Comparison of ENCODE assay signal across 12 mouse cellular contexts in genomic region chr2:35231871-35232270, GRCm38 (mm10). TPM values are rescaled to one million over a fixed set of nuclear protein-coding genes. Genes with fewer than 3 reads are reported as not detected.
DNase-seq lines count a peak whose midpoint lies in the region; ATAC-seq and TF ChIP-seq lines count a peak whose summit lies in the region.
"Had no signal": no experiment of that assay in that cellular context is flagged by ENCODE, and none has a peak within 500 bp of the region (broad histone marks: within the 10 kb centered on the region; RNA-seq: fewer than 3 reads in every experiment).

No protein-coding gene starts in this region.

- no peaks in the 10 kb centered on the region for H3K36me3 ChIP-seq in CH12.LX (replicated peaks in 1 of 2; ENCODE audit: control insufficient read depth in 1 of 2, insufficient read depth in 1 of 2, low read length in 1 of 2)
- no peaks in the 10 kb centered on the region for H3K36me3 ChIP-seq in heart, postnatal 0 days (replicated peaks; ENCODE audit: control insufficient read depth, insufficient read depth, low read length)
- H3K36me3 ChIP-seq: forebrain, embryonic 12.5 days had no signal

- H3K4me2 ChIP-seq in CH12.LX (ENCODE audit: insufficient read depth, low read depth, poor library complexity, severe bottlenecking) = peak overlapping the region; percentile 90; the same call in 1 of the 2 replicates
- no peak overlapping the region for H3K4me2 ChIP-seq in heart, postnatal 0 days (ENCODE audit: low read depth, low read length)
- H3K4me2 ChIP-seq: forebrain, embryonic 12.5 days had no signal

- TF ChIP-seq CTCF in CH12.LX (conservative IDR thresholded peaks at IDR 0.05 in 1 of 2, IDR thresholded peaks at IDR 0.05 in 1 of 2; ENCODE audit: low read depth in 2 of 2, low read length in 2 of 2) = no peak
- no peak for TF ChIP-seq CTCF in heart, postnatal 0 days (IDR thresholded peaks at IDR 0.05; ENCODE audit: low read depth)

- in situ Hi-C loops in CH12.LX (cut with MboI; ENCODE audit: low pct_ligation_motif_present, low pct_unique_long_range_greater_than_20kb, low sequenced_read_pairs) = no loop called here

- TF ChIP-seq EP300 in CH12.LX (IDR thresholded peaks at IDR 0.05; ENCODE audit: low read length) = no peak
- no peak for TF ChIP-seq EP300 in heart, postnatal 0 days (IDR thresholded peaks at IDR 0.05; ENCODE audit: low read depth)

- no peak for TF ChIP-seq POLR2A in CH12.LX (IDR thresholded peaks at IDR 0.05; ENCODE audit: low read depth, low read length)

- H3K9me3 ChIP-seq in CH12.LX (replicated peaks; ENCODE audit: low read length) = no peaks in the 10 kb centered on the region
- H3K9me3 ChIP-seq in heart, postnatal 0 days (replicated peaks; ENCODE audit: control insufficient read depth, low read length) = no peaks in the 10 kb centered on the region
- H3K9me3 ChIP-seq: forebrain, embryonic 12.5 days had no signal

- dilution Hi-C loops in CH12.LX (cut with MboI; ENCODE audit: extremely low pct_ligation_motif_present, extremely low pct_unique_long_range_greater_than_20kb, low sequenced_read_pairs) = no loop called here

- no peak overlapping the region for H3K9ac ChIP-seq in CH12.LX (ENCODE audit: insufficient read depth, low read depth)
- no peak overlapping the region for H3K9ac ChIP-seq in heart, postnatal 0 days (replicated peaks; ENCODE audit: low read depth, low read length)
- H3K9ac ChIP-seq: forebrain, embryonic 12.5 days had no signal

- DNase-seq in gastrocnemius, postnatal 10 days = peak; percentile 34
- DNase-seq in gastrocnemius, adult 8-10 months (ENCODE audit: low spot score in 2 of 2) = no peak
- DNase-seq in CH12.LX (ENCODE audit: extremely low read depth) = no peak
- peak; percentile 20 for DNase-seq in heart, postnatal 0 days (ENCODE audit: low spot score)
- DNase-seq in lung, adult 18-20 months = peak; percentile 64 to 78
- no peak for DNase-seq in cerebellum, adult 9-10 months
- DNase-seq in layer of hippocampus, postnatal 10 days (ENCODE audit: low spot score in 2 of 2) = no peak
- no peak for DNase-seq in cerebellum, postnatal 4 days (ENCODE audit: low spot score in 2 of 2)
- DNase-seq: liver; right cerebral cortex, postnatal 14 days; thymus, adult 2 months had no signal

- WGBS in heart, postnatal 0 days = 14% methylated on average over 2 of the region's 2 CpGs

- no peak overlapping the region for H3K4me3 ChIP-seq in CH12.LX (replicated peaks in 1 of 3; ENCODE audit: low read depth in 2 of 3, low read length in 2 of 3, poor library complexity in 1 of 3)
- no peak overlapping the region for H3K4me3 ChIP-seq in heart, postnatal 0 days (ENCODE audit: low read depth, low read length)
- H3K4me3 ChIP-seq: forebrain, embryonic 12.5 days had no signal

- H3K4me1 ChIP-seq in CH12.LX (ENCODE audit: control insufficient read depth in 1 of 2, insufficient read depth in 2 of 2) = peaks cover 17 to 51% of the 10 kb centered on the region in 2 experiments
- H3K4me1 ChIP-seq in heart, postnatal 0 days (ENCODE audit: control insufficient read depth, insufficient read depth) = peaks cover 21% of the 10 kb centered on the region

- ATAC-seq in heart, postnatal 0 days (ENCODE audit: insufficient read depth, low read depth) = no peak

- no peaks in the 10 kb centered on the region for H3K79me2 ChIP-seq in CH12.LX (replicated peaks; ENCODE audit: control insufficient read depth, extremely low read depth, insufficient read depth, poor library complexity, severe bottlenecking)

- no peaks in the 10 kb centered on the region for H3K27me3 ChIP-seq in CH12.LX (replicated peaks)
- H3K27me3 ChIP-seq in heart, postnatal 0 days (ENCODE audit: control insufficient read depth, insufficient read depth, low read length) = no peaks in the 10 kb centered on the region
- H3K27me3 ChIP-seq: forebrain, embryonic 12.5 days had no signal

- TF ChIP-seq RAD21 in CH12.LX (IDR thresholded peaks at IDR 0.05; ENCODE audit: low read depth, low read length) = no peak

- no peak overlapping the region for H3K27ac ChIP-seq in CH12.LX (ENCODE audit: insufficient read depth, low read depth)
- H3K27ac ChIP-seq in heart, postnatal 0 days (ENCODE audit: low read depth) = no peak overlapping the region
- H3K27ac ChIP-seq: forebrain, embryonic 12.5 days had no signal

TF ChIP-seq in CH12.LX, 34 proteins besides CTCF, POLR2A, EP300 and RAD21:
- TF ChIP-seq NRF1 (IDR thresholded peaks at IDR 0.05; ENCODE audit: low read depth, low read length) (no peak), UBTF (IDR thresholded peaks at IDR 0.05; ENCODE audit: low read depth, low read length) (no peak), BHLHE40 (IDR thresholded peaks at IDR 0.05; ENCODE audit: low read depth, low read length) (no peak), TBP (conservative IDR thresholded peaks at IDR 0.05; ENCODE audit: low read depth, low read length) (no peak), ZMIZ1 (IDR thresholded peaks at IDR 0.05; ENCODE audit: low read depth, low read length) (no peak), JUND (conservative IDR thresholded peaks at IDR 0.05; ENCODE audit: low read depth, low read length) (no peak), TCF12 (IDR thresholded peaks at IDR 0.05; ENCODE audit: low read depth, low read length) (no peak), RCOR1 (conservative IDR thresholded peaks at IDR 0.05; ENCODE audit: low read depth, low read length) (no peak), GABPA (IDR thresholded peaks at IDR 0.05; ENCODE audit: insufficient replicate concordance, low read depth, low read length) (no peak), JUN (IDR thresholded peaks at IDR 0.05; ENCODE audit: insufficient read depth, low read depth, low read length) (no peak), SIN3A (IDR thresholded peaks at IDR 0.05; ENCODE audit: low read length) (no peak), MXI1 (IDR thresholded peaks at IDR 0.05; ENCODE audit: low read depth, low read length) (no peak), E2F4 (IDR thresholded peaks at IDR 0.05; ENCODE audit: insufficient replicate concordance, low read depth, low read length) (no peak), POLR2AphosphoS2 (IDR thresholded peaks at IDR 0.05; ENCODE audit: low read depth, low read length) (no peak), KAT2A (IDR thresholded peaks at IDR 0.05; ENCODE audit: insufficient replicate concordance, low read length) (no peak), HCFC1 (IDR thresholded peaks at IDR 0.05; ENCODE audit: low read depth, low read length) (no peak), USF1 (IDR thresholded peaks at IDR 0.05; ENCODE audit: low read depth, low read length) (no peak), SMC3 (IDR thresholded peaks at IDR 0.05; ENCODE audit: low read depth, low read length) (no peak)

RNA-seq across cellular contexts. Expression of gene Gsn, which starts 24.3 kb away (rescaled TPM):
- total RNA-seq in gastrocnemius, postnatal 10 days (2021) = 100 to 1,000 TPM; 209 to 218 TPM
- total RNA-seq in gastrocnemius, adult 8-10 months (2022) = 100 to 1,000 TPM; 276 to 604 (median 428) TPM
- total RNA-seq in CH12.LX (2012; rRNA removed) (41.0 and 54.2 TPM in 2 replicates), CH12.LX (2014; rRNA removed) (37.5 and 42.9 TPM in 2 replicates)
- 22.6 and 24.2 TPM in 2 replicates for polyA plus RNA-seq in CH12.LX (2012; ENCODE audit: insufficient read length, low read depth)
- 454 and 460 TPM in 2 replicates for total RNA-seq in heart, postnatal 0 days (2014; rRNA removed; ENCODE audit: low replicate concordance)
- polyA plus RNA-seq in heart, postnatal 0 days (2015; fragmentation: Nextera tagmentation; extraction: Ambion mirVana) = 255 and 259 TPM in 2 replicates
- total RNA-seq in layer of hippocampus, postnatal 10 days (2021) = 10 to 100 TPM; 23.9 to 24.2 TPM

RNA-seq across cellular contexts. Expression of gene Rab14, which starts 31.0 kb away (rescaled TPM):
- 100 to 1,000 TPM in 1 of 2 experiments, 10 to 100 TPM in 1; 86.9 to 104 TPM for total RNA-seq in gastrocnemius, postnatal 10 days (2021)
- 10 to 100 TPM; 70.2 to 83.8 (median 76.1) TPM for total RNA-seq in gastrocnemius, adult 8-10 months (2022)
- total RNA-seq in CH12.LX (2012; rRNA removed) (26.8 and 31.6 TPM in 2 replicates), CH12.LX (2014; rRNA removed) (66.2 and 69.2 TPM in 2 replicates)
- 83.1 and 94.4 TPM in 2 replicates for polyA plus RNA-seq in CH12.LX (2012; ENCODE audit: insufficient read length, low read depth)
- total RNA-seq in heart, postnatal 0 days (2014; rRNA removed; ENCODE audit: low replicate concordance) = 83.8 and 130 TPM in 2 replicates
- 346 and 349 TPM in 2 replicates for polyA plus RNA-seq in heart, postnatal 0 days (2015; fragmentation: Nextera tagmentation; extraction: Ambion mirVana)
- 100 to 1,000 TPM; 229 to 249 TPM for total RNA-seq in layer of hippocampus, postnatal 10 days (2021)

Comparison
In these comparisons a context has a peak if more than half of its experiments do, and no peak if none do; other contexts are left out.
1. DNase-seq: peak in gastrocnemius, postnatal 10 days (single experiment), heart, postnatal 0 days (single experiment) and lung, adult 18-20 months (2 of 2); none in gastrocnemius, adult 8-10 months (0 of 2), CH12.LX (single experiment), cerebellum, adult 9-10 months (single experiment), layer of hippocampus, postnatal 10 days (0 of 2) and cerebellum, postnatal 4 days (0 of 2).